Mouse (Mus musculus) gastrocnemius, adult 2 months (tissue): ENCODE measurements at regions not wholly inside any gene's neighbourhood (a gene's known extent, or its start where the extent isn't known, plus 50 kb on each side); places are given as distances from the start of the nearest gene placed in this dataset.
A peak's percentile ranks its signal among the peaks of the same experiment; 100 is the strongest.
"Not testable (repeated sequence)": the region's sequence is repeated elsewhere in the genome, so short reads cannot be mapped to it uniquely, and the experiment has no call there.

ENCODE experiments used
- DNase-seq: peaks from one replicate; pipeline ENCODE4 v3.0.0; 2022
- H3K27ac ChIP-seq: fragments of 200-600 bp; 2 replicates; pipeline ENCODE4 v1.8.1; 2022; ENCODE audit warnings: mild to moderate bottlenecking
- H3K4me3 ChIP-seq: fragments of 200-600 bp; 2 replicates; pipeline ENCODE4 v1.8.1; 2022; ENCODE audit warnings: mild to moderate bottlenecking, moderate library complexity
- CTCF ChIP-seq: fragments of 200-600 bp; IDR thresholded peaks from 2 replicates; pipeline ENCODE4 v1.8.1; 2022; ENCODE audit warnings: antibody characterized with exemption, mild to moderate bottlenecking, moderate library complexity
- intact Hi-C: fragments of 180-260 bp; cut with DNase I; formaldehyde crosslinking; loops from one replicate; pipeline ENCODE4 v1.15.1; 2025

DNA sequence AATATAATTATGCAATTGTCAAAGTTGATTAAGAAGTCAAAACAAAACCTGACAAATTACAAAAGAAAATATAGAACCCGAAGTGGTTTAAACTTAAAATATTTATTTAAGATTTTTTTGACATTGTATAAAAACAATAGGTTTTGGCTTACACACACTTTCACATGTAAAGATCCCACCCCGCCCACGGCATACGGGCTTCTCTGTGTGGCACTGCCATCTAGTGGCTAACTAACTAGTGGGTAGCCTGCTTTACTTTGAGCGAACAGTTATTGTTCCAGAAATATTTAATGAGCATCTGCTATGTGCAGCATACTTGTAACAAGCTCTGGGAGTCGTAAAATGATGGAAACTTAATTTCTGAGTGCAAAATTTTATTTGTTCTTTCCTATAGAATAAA is 716.3 kb upstream of the Intu start:
- H3K27ac ChIP-seq: no peak overlapping the region
- peak; percentile 89 for TF ChIP-seq CTCF
- intact Hi-C loops: loop anchor here (1.0 to 5.0 kb wide), 2 partner anchors 423 to 933 kb away; no protein-coding TSS in a partner anchor
- DNase-seq: peak; percentile 51
- H3K4me3 ChIP-seq: no peak overlapping the region

GRCm38 (mm10) chr3:39830488-39831056 is 700.5 kb upstream of the Intu start:
- H3K27ac ChIP-seq: no peak overlapping the region
- TF ChIP-seq CTCF: no peak
- no peak overlapping the region for H3K4me3 ChIP-seq
- intact Hi-C loops: no loop called here
- no peak for DNase-seq

DNA sequence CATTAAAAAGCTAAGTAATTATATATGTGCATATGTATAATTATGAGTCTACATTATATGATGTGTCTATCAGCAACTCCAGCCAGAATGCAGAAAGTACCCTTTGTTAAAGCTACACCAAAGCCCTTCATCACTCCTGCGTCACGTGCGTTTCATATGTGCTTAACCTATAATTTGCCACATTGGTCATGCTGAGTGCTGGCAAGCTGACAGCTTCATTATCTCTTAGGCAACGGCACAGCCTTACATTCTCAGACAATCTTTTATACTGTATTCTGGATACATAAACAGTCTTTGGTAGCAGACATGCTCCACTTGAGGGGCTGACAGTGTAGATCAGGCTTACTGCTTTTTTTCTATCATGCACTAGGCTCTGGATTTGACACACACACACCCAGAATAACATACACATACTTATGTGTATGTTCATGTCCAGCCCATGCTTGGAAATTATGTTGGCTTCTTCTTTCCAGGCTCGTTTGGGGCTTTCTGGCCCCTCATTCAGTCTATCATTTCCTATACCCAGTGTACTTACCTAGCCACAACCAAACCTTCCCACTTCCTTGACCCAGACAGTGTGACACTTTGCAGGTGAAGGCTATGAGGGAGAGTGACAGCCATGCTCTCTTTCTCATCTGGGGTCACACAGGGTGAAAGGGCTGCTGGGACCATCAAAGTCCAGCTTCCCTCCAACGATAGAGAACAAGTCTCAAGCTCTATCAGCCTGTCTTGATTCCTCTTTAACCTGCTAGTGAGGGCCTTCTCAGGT is 692.5 kb upstream of the Intu start:
- H3K27ac ChIP-seq: no peak overlapping the region
- no peak for DNase-seq
- H3K4me3 ChIP-seq: no peak overlapping the region
- intact Hi-C loops: no loop called here
- TF ChIP-seq CTCF: no peak

- intact Hi-C loops: no loop called here
- Histone ChIP-seq H3K4me3 (no peak overlapping the region), H3K27ac (no peak overlapping the region)
- no peak for DNase-seq
- TF ChIP-seq CTCF: no peak
These were observed 690.1 kb upstream of the Intu start for GRCm38 (mm10) chr3:39840946-39841345.

- H3K27ac ChIP-seq: no peak overlapping the region
- DNase-seq: no peak
- no peak for TF ChIP-seq CTCF
- intact Hi-C loops: no loop called here
- H3K4me3 ChIP-seq: no peak overlapping the region
These were observed 686.0 kb upstream of the Intu start for GRCm38 (mm10) chr3:39845123-39845522.

- DNase-seq: no peak
- TF ChIP-seq CTCF: no peak
- no peak overlapping the region for H3K27ac ChIP-seq
- intact Hi-C loops: no loop called here
- no peak overlapping the region for H3K4me3 ChIP-seq
These were observed 682.3 kb upstream of the Intu start for GRCm38 (mm10) chr3:39848829-39849228.

DNA sequence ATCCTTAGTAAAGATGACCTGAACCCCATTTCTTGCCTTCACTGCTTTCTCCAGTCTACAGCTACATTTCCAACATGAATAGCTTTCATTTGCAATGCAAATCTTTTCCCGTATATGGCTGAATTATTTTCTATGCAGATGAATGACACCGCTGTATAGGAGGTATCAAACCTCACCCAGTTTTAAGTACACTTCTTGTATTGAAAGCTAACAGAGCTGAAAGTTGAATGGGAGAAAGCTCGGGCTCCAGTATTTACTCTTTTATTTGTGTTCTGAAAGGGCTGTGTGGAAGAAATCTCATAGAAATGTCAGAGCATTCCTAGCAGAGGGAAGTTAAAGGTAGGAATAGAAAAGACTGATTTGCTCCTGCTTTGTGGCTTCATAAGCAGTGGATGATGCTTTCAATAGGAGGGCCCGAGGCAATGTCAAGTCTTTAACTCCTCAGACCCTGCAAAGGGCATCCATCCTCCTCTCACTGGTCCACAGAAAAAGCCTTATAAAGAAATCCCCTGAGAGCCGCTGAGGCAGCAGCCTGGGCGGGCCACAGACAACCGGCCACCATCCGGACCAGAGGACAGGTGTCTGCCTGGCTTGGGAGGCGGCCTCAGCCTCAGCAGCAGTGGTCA is 673.8 kb upstream of the Intu start:
- intact Hi-C loops: no loop called here
- no peak for TF ChIP-seq CTCF
- Histone ChIP-seq H3K27ac (no peak overlapping the region), H3K4me3 (no peak overlapping the region)
- DNase-seq: no peak

DNA sequence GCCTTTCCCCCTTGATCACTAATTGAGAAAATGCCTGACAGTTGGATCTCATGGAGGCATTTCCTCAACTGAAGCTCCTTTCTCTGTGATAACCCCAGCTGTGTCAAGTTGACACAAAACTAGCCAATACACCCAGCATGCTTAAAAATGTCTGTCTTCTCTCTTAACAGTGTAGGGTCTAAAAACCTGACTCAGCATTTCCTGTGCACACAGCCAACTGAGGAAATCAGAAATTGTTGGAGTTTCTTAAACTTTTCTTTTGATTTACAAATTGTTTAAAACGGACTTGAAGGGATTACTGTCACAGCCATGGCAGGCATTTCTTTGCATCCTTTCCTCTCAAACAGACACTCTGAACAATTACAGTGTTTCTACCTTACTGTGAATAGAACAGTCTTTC is 655.0 kb upstream of the Intu start:
- H3K4me3 ChIP-seq, intact Hi-C loops, H3K27ac ChIP-seq, DNase-seq: not testable (repeated sequence)

- intact Hi-C loops: no loop called here
- DNase-seq: no peak
- Histone ChIP-seq H3K4me3 (no peak overlapping the region), H3K27ac (no peak overlapping the region)
- no peak for TF ChIP-seq CTCF
These were observed 646.7 kb upstream of the Intu start for GRCm38 (mm10) chr3:39884370-39884769.

DNA sequence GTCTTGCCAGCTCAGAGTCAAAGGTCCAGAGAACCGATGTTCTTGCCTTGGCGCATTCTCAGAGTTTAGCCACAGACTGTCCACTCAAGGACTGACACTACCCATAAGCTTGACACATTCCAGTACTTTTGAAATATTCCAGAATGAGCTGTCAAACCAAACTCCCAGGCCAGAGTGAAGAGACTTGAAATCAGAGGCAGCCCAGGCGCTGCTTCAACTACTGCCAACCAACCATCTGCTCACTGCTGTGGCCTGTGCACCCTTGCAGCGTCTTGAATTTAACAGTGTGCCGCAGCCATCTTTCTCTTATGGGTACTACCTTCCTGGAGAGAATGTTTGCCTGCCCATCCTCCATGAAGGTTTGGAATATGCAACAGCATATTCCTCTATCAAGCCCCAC is 642.7 kb upstream of the Intu start:
- no peak overlapping the region for H3K4me3 ChIP-seq
- no peak for TF ChIP-seq CTCF
- H3K27ac ChIP-seq: no peak overlapping the region
- DNase-seq: no peak
- intact Hi-C loops: no loop called here

- Histone ChIP-seq H3K4me3 (no peak overlapping the region), H3K27ac (no peak overlapping the region)
- no peak for TF ChIP-seq CTCF
- no peak for DNase-seq
- intact Hi-C loops: no loop called here
These were observed 641.9 kb upstream of the Intu start for GRCm38 (mm10) chr3:39889222-39889621.

GRCm38 (mm10) chr3:39898961-39899360 is 632.1 kb upstream of the Intu start:
- Histone ChIP-seq H3K4me3 (no peak overlapping the region), H3K27ac (no peak overlapping the region)
- no peak for TF ChIP-seq CTCF
- intact Hi-C loops: no loop called here
- DNase-seq: peak; percentile 23

- no peak for TF ChIP-seq CTCF
- no peak overlapping the region for H3K4me3 ChIP-seq
- intact Hi-C loops: no loop called here
- no peak for DNase-seq
- no peak overlapping the region for H3K27ac ChIP-seq
These were observed 630.9 kb upstream of the Intu start for GRCm38 (mm10) chr3:39900207-39900606.
